Mouse (Mus musculus) kidney, adult 2 months (tissue): ENCODE results near the gene Rab4a. TPM values are rescaled to one million over a fixed set of nuclear protein-coding genes. Genes with fewer than 3 reads are reported as not detected.

Experiments used
- DNase-seq: peaks from one replicate; pipeline ENCODE4 v3.0.0; 2021
- H3K27ac ChIP-seq: fragments of 200-500 bp; 2 replicates; pipeline ENCODE4 v1.5.1; 2012; ENCODE audit warnings: low read depth, low read length, control low read depth, inconsistent platforms; ENCODE audit not compliant: insufficient read depth
- H3K27me3 ChIP-seq: fragments of 200-500 bp; replicated peaks from 2 replicates; pipeline ENCODE4 v1.6.1; 2012; ENCODE audit warnings: mild to moderate bottlenecking, moderate library complexity, low read length, inconsistent platforms; ENCODE audit not compliant: control insufficient read depth, insufficient read depth
- H3K36me3 ChIP-seq: fragments of 200-500 bp; 2 replicates; pipeline ENCODE4 v1.6.1; 2012; ENCODE audit warnings: mild to moderate bottlenecking, moderate library complexity, low read length, inconsistent platforms; ENCODE audit not compliant: control insufficient read depth, insufficient read depth
- H3K4me1 ChIP-seq: fragments of 200-500 bp; 2 replicates; pipeline ENCODE4 v1.6.1; 2011; ENCODE audit warnings: low read length; ENCODE audit not compliant: control insufficient read depth, insufficient read depth
- H3K4me3 ChIP-seq: fragments of 200-500 bp; 2 replicates; pipeline ENCODE4 v1.5.1; 2011; ENCODE audit warnings: mild to moderate bottlenecking, low read depth, low read length, control low read depth; ENCODE audit not compliant: insufficient read depth
- CTCF ChIP-seq: fragments of 200-500 bp; conservative IDR thresholded peaks from 2 replicates; pipeline ENCODE4 v1.5.1; 2011; ENCODE audit warnings: low read depth, mild to moderate bottlenecking, control low read depth, low read length, moderate library complexity, mixed read lengths; ENCODE audit not compliant: insufficient read depth, insufficient read length
- POLR2A ChIP-seq: fragments of 200-500 bp; IDR thresholded peaks from one replicate; pipeline ENCODE4 v1.6.1; 2011; ENCODE audit warnings: low read depth, low read length, control low read depth
- WGBS: fragments of 180-500 bp; shearing (Covaris S2); methylation state at CpG from one replicate; pipeline ENCODE4 v1.1.7; 2018; 5-methylcytosine and 5-hydroxymethylcytosine counted together
- polyA plus RNA-seq: library from polyadenylated mRNA; depleted of rRNA; stranded (reverse); fragments of >200 nt; gene quantifications from 2 replicates; pipeline ENCODE4 v1.2.3, GENCODE M21; 2012

Rab4a gene
- polyA plus RNA-seq, 1 experiment = 42.7 TPM

GRCm38 (mm10) chr8:123849352-123849751 is 43.6 kb downstream of the Rab4a start:
- H3K4me3 ChIP-seq = no peak overlapping the region
- H3K27ac ChIP-seq = no peak overlapping the region
- no peak for DNase-seq
- H3K4me1 ChIP-seq = no peaks in the 10 kb centered on the region
- H3K36me3 ChIP-seq = no peaks in the 10 kb centered on the region
- 89% methylated on average over 4 of the region's 4 CpGs for WGBS
- no peak for TF ChIP-seq CTCF
- no peak for TF ChIP-seq POLR2A
- no peaks in the 10 kb centered on the region for H3K27me3 ChIP-seq

- TF ChIP-seq POLR2A (no peak), CTCF (no peak)
- H3K4me3 ChIP-seq = no peak overlapping the region
- no peak overlapping the region for H3K27ac ChIP-seq
- H3K36me3 ChIP-seq = no peaks in the 10 kb centered on the region
- DNase-seq = no peak
- no peaks in the 10 kb centered on the region for H3K4me1 ChIP-seq
- 42% methylated on average over 5 of the region's 5 CpGs for WGBS
- H3K27me3 ChIP-seq = no peaks in the 10 kb centered on the region
Measured at GRCm38 (mm10) chr8:123851590-123851989, 45.8 kb downstream of the Rab4a start.

GRCm38 (mm10) chr8:123854252-123854651 is 48.5 kb downstream of the Rab4a start:
- no peaks in the 10 kb centered on the region for H3K36me3 ChIP-seq
- H3K27ac ChIP-seq = no peak overlapping the region
- H3K4me3 ChIP-seq = no peak overlapping the region
- no peaks in the 10 kb centered on the region for H3K27me3 ChIP-seq
- WGBS = 93% methylated on average over 1 of the region's 1 CpGs
- TF ChIP-seq CTCF = no peak
- TF ChIP-seq POLR2A = no peak
- no peak for DNase-seq
- no peaks in the 10 kb centered on the region for H3K4me1 ChIP-seq

GRCm38 (mm10) chr8:123854733-123855475 is 49.1 kb downstream of the Rab4a start:
- no peaks in the 10 kb centered on the region for H3K36me3 ChIP-seq
- 90% methylated on average over 9 of the region's 9 CpGs for WGBS
- H3K4me3 ChIP-seq = no peak overlapping the region
- no peak for DNase-seq
- no peak overlapping the region for H3K27ac ChIP-seq
- no peaks in the 10 kb centered on the region for H3K4me1 ChIP-seq
- TF ChIP-seq CTCF (no peak), POLR2A (no peak)
- no peaks in the 10 kb centered on the region for H3K27me3 ChIP-seq

- H3K36me3 ChIP-seq = no peaks in the 10 kb centered on the region
- TF ChIP-seq POLR2A = no peak
- TF ChIP-seq CTCF = no peak
- WGBS = 85% methylated on average over 3 of the region's 3 CpGs
- no peaks in the 10 kb centered on the region for H3K27me3 ChIP-seq
- H3K4me1 ChIP-seq = no peaks in the 10 kb centered on the region
- no peak for DNase-seq
- no peak overlapping the region for H3K27ac ChIP-seq
- H3K4me3 ChIP-seq = no peak overlapping the region
Measured at GRCm38 (mm10) chr8:123857361-123857760, 51.6 kb downstream of the Rab4a start.

GRCm38 (mm10) chr8:123858574-123858940 is 52.8 kb downstream of the Rab4a start:
- Histone ChIP-seq H3K36me3 (no peaks in the 10 kb centered on the region), H3K27me3 (no peaks in the 10 kb centered on the region), H3K4me3 (peak overlapping the region; percentile 65), H3K27ac (no peak overlapping the region), H3K4me1 (no peaks in the 10 kb centered on the region)
- DNase-seq = no peak
- no peak for TF ChIP-seq POLR2A
- no peak for TF ChIP-seq CTCF
- 5% methylated on average over 17 of the region's 17 CpGs for WGBS

GRCm38 (mm10) chr8:123858941-123859647 is 53.3 kb downstream of the Rab4a start:
- peak; percentile 94 for DNase-seq
- TF ChIP-seq POLR2A (no peak), CTCF (no peak)
- Histone ChIP-seq H3K4me1 (no peaks in the 10 kb centered on the region), H3K4me3 (peak overlapping the region; percentile 65), H3K27ac (no peak overlapping the region), H3K27me3 (no peaks in the 10 kb centered on the region), H3K36me3 (no peaks in the 10 kb centered on the region)
- under 1% methylated on average over 79 of the region's 79 CpGs for WGBS
